Mouse (Mus musculus) small intestine, adult 2 months (tissue): ENCODE data around the gene Sh3pxd2a. TPM values are rescaled to one million over a fixed set of nuclear protein-coding genes. Genes with fewer than 3 reads are reported as not detected.

Experiments
- H3K27ac ChIP-seq: fragments of 200-500 bp; 2 replicates; pipeline ENCODE4 v1.5.1; 2012; ENCODE audit warnings: low read depth, low read length, control low read depth, inconsistent platforms; ENCODE audit not compliant: insufficient read depth
- H3K27me3 ChIP-seq: fragments of 200-500 bp; 2 replicates; pipeline ENCODE4 v1.6.1; 2012; ENCODE audit warnings: mild to moderate bottlenecking, moderate library complexity, low read length, inconsistent platforms; ENCODE audit not compliant: control insufficient read depth, insufficient read depth
- H3K36me3 ChIP-seq: fragments of 200-500 bp; 2 replicates; pipeline ENCODE4 v1.6.1; 2012; ENCODE audit warnings: mild to moderate bottlenecking, low read length, control low read depth, inconsistent platforms; ENCODE audit not compliant: control insufficient read depth, insufficient read depth
- H3K4me1 ChIP-seq: fragments of 200-500 bp; 2 replicates; pipeline ENCODE4 v1.6.1; 2012; ENCODE audit warnings: low read length, inconsistent platforms, mixed read lengths; ENCODE audit not compliant: control insufficient read depth, insufficient read depth, insufficient read length
- H3K4me3 ChIP-seq: fragments of 200-500 bp; 2 replicates; pipeline ENCODE4 v1.5.1; 2012; ENCODE audit warnings: low read depth, mild to moderate bottlenecking, control low read depth, inconsistent platforms, low read length, moderate library complexity
- CTCF ChIP-seq: fragments of 200-500 bp; IDR thresholded peaks from 2 replicates; pipeline ENCODE4 v1.5.1; 2012; ENCODE audit warnings: low read depth, mild to moderate bottlenecking, control low read depth, inconsistent platforms, low read length, moderate library complexity, mixed read lengths; ENCODE audit not compliant: insufficient replicate concordance, insufficient read length; ENCODE audit errors: extremely low read depth
- POLR2A ChIP-seq: fragments of 200-500 bp; IDR thresholded peaks from 2 replicates; pipeline ENCODE4 v1.6.1; 2012; ENCODE audit warnings: low read depth, mild to moderate bottlenecking, control low read depth, inconsistent platforms, low read length, moderate library complexity
- WGBS: fragments of 180-500 bp; shearing (Covaris S2); methylation state at CpG from one replicate; pipeline ENCODE4 v1.1.7; 2018; 5-methylcytosine and 5-hydroxymethylcytosine counted together
- polyA plus RNA-seq: library from polyadenylated mRNA; depleted of rRNA; stranded (reverse); fragments of >200 nt; gene quantifications from 2 replicates; pipeline ENCODE4 v1.2.3, GENCODE M21; 2012

The Sh3pxd2a gene
- polyA plus RNA-seq, 1 experiment: 6.3 TPM

- H3K36me3 ChIP-seq: peaks cover 6% of the 10 kb centered on the region
- 90% methylated on average over 17 of the region's 17 CpGs for WGBS
- peaks cover 3% of the 10 kb centered on the region; the same call in 1 of the 2 replicates for H3K4me1 ChIP-seq
These were observed 181.4 kb downstream of the Sh3pxd2a start for GRCm38 (mm10) chr19:47282688-47283215.

GRCm38 (mm10) chr19:47282050-47282454, 182.1 kb downstream of the Sh3pxd2a start:
- Histone ChIP-seq H3K36me3 (peaks cover 6% of the 10 kb centered on the region), H3K4me1 (peaks cover 3% of the 10 kb centered on the region; the same call in 1 of the 2 replicates), H3K27ac (peak overlapping the region; percentile 24; the same call in 1 of the 2 replicates), H3K4me3 (no peak overlapping the region), H3K27me3 (no peaks in the 10 kb centered on the region)
- WGBS: 76% methylated on average over 6 of the region's 6 CpGs
- no peak for TF ChIP-seq POLR2A
- TF ChIP-seq CTCF: no peak

More at GRCm38 (mm10) chr19:47282688-47283215, 181.4 kb downstream of the Sh3pxd2a start:
- Histone ChIP-seq H3K4me3 (no peak overlapping the region), H3K27me3 (no peaks in the 10 kb centered on the region), H3K27ac (peak overlapping the region; percentile 29)
- TF ChIP-seq CTCF (no peak), POLR2A (no peak)

GRCm38 (mm10) chr19:47280894-47281293, 183.3 kb downstream of the Sh3pxd2a start:
- peak overlapping the region; percentile 63 for H3K27ac ChIP-seq
- peaks cover 3% of the 10 kb centered on the region; the same call in 1 of the 2 replicates for H3K4me1 ChIP-seq
- 85% methylated on average over 9 of the region's 9 CpGs for WGBS
- no peak overlapping the region for H3K4me3 ChIP-seq
- no peak for TF ChIP-seq CTCF
- TF ChIP-seq POLR2A: no peak
- peaks cover 6% of the 10 kb centered on the region for H3K36me3 ChIP-seq
- H3K27me3 ChIP-seq: no peaks in the 10 kb centered on the region

GRCm38 (mm10) chr19:47279788-47280532, 184.2 kb downstream of the Sh3pxd2a start:
- Histone ChIP-seq H3K4me3 (no peak overlapping the region), H3K4me1 (peaks cover 3% of the 10 kb centered on the region; the same call in 1 of the 2 replicates), H3K36me3 (no peaks in the 10 kb centered on the region; the same call in 1 of the 2 replicates), H3K27me3 (no peaks in the 10 kb centered on the region), H3K27ac (peak overlapping the region; percentile 63)
- WGBS: 65% methylated on average over 15 of the region's 15 CpGs
- TF ChIP-seq CTCF: no peak

DNA sequence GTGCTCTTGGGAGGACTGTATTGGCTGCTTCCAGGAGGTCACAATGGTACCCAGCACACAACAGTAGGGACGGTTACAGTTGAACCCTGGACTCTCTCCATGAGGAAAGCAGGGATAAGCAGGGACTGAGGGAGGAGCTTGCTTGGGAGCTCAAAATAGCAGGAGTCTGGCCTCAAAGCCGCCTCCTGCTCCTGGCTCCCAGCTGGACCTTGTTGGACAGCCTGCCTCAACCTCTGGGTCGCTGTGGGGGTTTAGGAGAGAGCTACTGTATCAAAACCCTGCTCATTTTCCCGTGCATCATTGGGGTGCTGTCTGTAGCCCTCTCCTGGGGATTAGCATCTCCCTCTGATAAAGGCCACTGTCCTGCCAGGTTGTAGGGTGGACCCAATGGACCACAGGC, 184.8 kb downstream of the Sh3pxd2a start:
- no peaks in the 10 kb centered on the region; the same call in 1 of the 2 replicates for H3K36me3 ChIP-seq
- H3K4me1 ChIP-seq: peaks cover 3% of the 10 kb centered on the region; the same call in 1 of the 2 replicates
- H3K4me3 ChIP-seq: no peak overlapping the region
- no peaks in the 10 kb centered on the region for H3K27me3 ChIP-seq
- TF ChIP-seq POLR2A: no peak
- TF ChIP-seq CTCF: no peak
- peak overlapping the region; percentile 63 for H3K27ac ChIP-seq
- WGBS: 58% methylated on average over 4 of the region's 4 CpGs

- Histone ChIP-seq H3K27me3 (no peaks in the 10 kb centered on the region), H3K4me3 (no peak overlapping the region), H3K4me1 (peaks cover 3% of the 10 kb centered on the region; the same call in 1 of the 2 replicates), H3K36me3 (peaks cover 6% of the 10 kb centered on the region; the same call in 1 of the 2 replicates), H3K27ac (no peak overlapping the region; the same call in 1 of the 2 replicates)
- 76% methylated on average over 6 of the region's 6 CpGs for WGBS
- no peak for TF ChIP-seq CTCF
- no peak for TF ChIP-seq POLR2A
These were observed 187.5 kb downstream of the Sh3pxd2a start for GRCm38 (mm10) chr19:47276730-47277129.

- no peak for TF ChIP-seq CTCF
- Histone ChIP-seq H3K36me3 (peaks cover 9% of the 10 kb centered on the region; the same call in 1 of the 2 replicates), H3K27me3 (no peaks in the 10 kb centered on the region), H3K4me1 (no peaks in the 10 kb centered on the region), H3K27ac (no peak overlapping the region), H3K4me3 (no peak overlapping the region)
- 79% methylated on average over 9 of the region's 9 CpGs for WGBS
These were observed 193.7 kb downstream of the Sh3pxd2a start for GRCm38 (mm10) chr19:47270520-47270919.
